Mouse (Mus musculus) C2C12 (cell line): ENCODE results near the gene Miga1. TPM values are rescaled to one million over a fixed set of nuclear protein-coding genes. Genes with fewer than 3 reads are reported as not detected.
A peak's percentile ranks its signal among the peaks of the same experiment; 100 is the strongest.

Experiments
- H3K27me3 ChIP-seq: one replicate; pipeline ENCODE4 v1.6.1; 2011; ENCODE audit not compliant: control insufficient read depth, insufficient read depth, insufficient read length
- H3K36me3 ChIP-seq: one replicate; pipeline ENCODE4 v1.6.1; 2011; ENCODE audit not compliant: control insufficient read depth, insufficient read depth
- H3K4me3 ChIP-seq: one replicate; pipeline ENCODE4 v1.5.1; 2011; ENCODE audit warnings: mild to moderate bottlenecking, control low read depth; ENCODE audit not compliant: poor library complexity, insufficient read depth, severe bottlenecking
- H3K79me2 ChIP-seq: one replicate; pipeline ENCODE4 v1.6.1; 2011; ENCODE audit not compliant: control insufficient read depth, insufficient read depth
- H3K79me3 ChIP-seq: one replicate; pipeline ENCODE4 v1.6.1; 2011; ENCODE audit warnings: low read depth, control low read depth
- H3ac ChIP-seq: one replicate; pipeline ENCODE3; 2011; ENCODE audit warnings: low read depth; ENCODE audit not compliant: control insufficient read depth, insufficient read length
- CEBPB ChIP-seq: IDR thresholded peaks from one replicate; pipeline ENCODE4 v1.6.1; 2011; ENCODE audit warnings: low read depth, mild to moderate bottlenecking, control low read depth, moderate library complexity
- CTCF ChIP-seq: IDR thresholded peaks from one replicate; pipeline ENCODE4 v1.5.1; 2011; ENCODE audit not compliant: control insufficient read depth, insufficient read depth, insufficient read length
- FOSL1 ChIP-seq: IDR thresholded peaks from one replicate; pipeline ENCODE4 v1.8.0; 2011; ENCODE audit warnings: mild to moderate bottlenecking, low read length; ENCODE audit not compliant: poor library complexity, insufficient read depth, severe bottlenecking
- MAX ChIP-seq: IDR thresholded peaks from one replicate; pipeline ENCODE4 v1.6.1; 2011; ENCODE audit warnings: mild to moderate bottlenecking, control low read depth
- MYOD1 ChIP-seq: IDR thresholded peaks from one replicate; pipeline ENCODE4 v1.6.1; 2011; ENCODE audit warnings: low read depth; ENCODE audit not compliant: control insufficient read depth, insufficient read length
- MYOG ChIP-seq: IDR thresholded peaks from one replicate; pipeline ENCODE4 v1.6.1; 2011; ENCODE audit not compliant: control insufficient read depth, insufficient read length; ENCODE audit errors: extremely low read depth
- USF1 ChIP-seq: IDR thresholded peaks from one replicate; pipeline ENCODE4 v1.6.1; 2011; ENCODE audit warnings: low read depth, mild to moderate bottlenecking, control low read depth, moderate library complexity
- polyA plus RNA-seq: library from polyadenylated mRNA; unstranded; fragments of >200 nt; fragmentation: generic; extraction: Trizol; gene quantifications from one replicate; pipeline ENCODE4 v1.2.1, GENCODE M21; 2012; ENCODE audit warnings: missing spikeins

Gene Miga1
- polyA plus RNA-seq, 1 experiment: 0.43 TPM

DNA sequence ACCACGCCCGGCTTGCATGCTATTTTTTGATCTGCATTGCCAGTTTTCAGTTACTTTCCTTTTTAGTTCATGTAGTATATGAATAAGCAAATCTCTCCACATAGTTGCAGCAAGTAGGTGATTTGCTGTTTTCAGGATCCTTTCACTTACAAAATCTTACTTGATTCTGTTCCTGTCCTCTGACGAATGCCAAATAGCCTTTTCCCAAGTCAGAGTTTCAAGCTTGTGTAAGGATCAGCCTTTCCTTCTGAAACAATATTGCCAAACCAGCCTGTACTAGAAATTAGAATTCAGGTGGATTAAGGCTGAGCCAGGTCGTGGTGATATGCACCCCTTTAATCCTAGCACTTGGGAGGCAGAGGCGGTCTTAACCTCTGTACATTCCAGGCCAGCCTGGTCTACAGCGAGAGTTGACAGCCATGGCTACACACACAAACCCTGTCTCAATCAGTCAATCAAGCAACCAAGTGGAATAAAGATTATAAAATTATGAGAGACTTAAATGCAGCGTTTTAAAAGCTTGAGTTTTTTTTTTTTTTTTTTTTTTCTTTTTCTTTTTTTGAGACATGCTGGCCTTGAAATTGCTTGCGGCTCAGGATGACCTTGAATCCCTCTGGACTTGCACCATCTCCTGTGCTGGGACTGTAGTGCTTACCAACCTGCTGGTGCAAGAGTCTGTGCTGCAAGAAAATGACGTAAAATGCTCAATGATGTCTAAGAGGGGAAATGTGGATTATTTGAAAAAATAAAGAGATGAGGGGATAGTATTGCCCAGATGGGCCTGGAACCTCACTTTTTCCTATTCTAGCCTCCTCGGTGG, 8.0 kb upstream of the Miga1 start:
- peaks cover 8% of the 10 kb centered on the region for H3K36me3 ChIP-seq
- no peaks in the 10 kb centered on the region for H3K27me3 ChIP-seq
- H3K4me3 ChIP-seq: no peak overlapping the region
- H3K79me3 ChIP-seq: peaks cover 52% of the 10 kb centered on the region
- peaks cover 68% of the 10 kb centered on the region for H3K79me2 ChIP-seq
- TF ChIP-seq MYOG: no peak
- no peak for TF ChIP-seq MAX
- no peak for TF ChIP-seq USF1
- TF ChIP-seq CTCF: no peak
- no peak for TF ChIP-seq MYOD1
- no peak for TF ChIP-seq FOSL1
- TF ChIP-seq CEBPB: no peak
- H3ac ChIP-seq: no peak overlapping the region

DNA sequence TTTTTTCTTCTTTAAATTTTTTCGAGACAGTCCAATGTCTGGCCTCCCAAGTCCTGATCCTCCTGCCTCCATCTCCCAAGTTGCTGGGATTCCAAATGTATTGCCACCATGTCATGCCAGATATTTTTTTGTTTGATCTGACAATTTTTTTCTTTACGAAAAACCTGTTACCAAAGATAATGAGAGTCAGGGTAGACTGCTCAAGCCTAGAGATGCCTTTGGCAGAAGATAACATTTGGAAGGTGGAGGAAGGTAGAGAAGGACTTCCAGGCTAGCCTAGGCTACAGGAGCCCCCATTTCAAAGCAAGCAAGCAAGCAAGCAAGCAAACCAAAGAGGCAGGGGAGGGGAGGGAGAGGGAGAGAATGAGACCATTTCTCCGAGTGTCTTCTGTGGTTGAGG, 7.0 kb upstream of the Miga1 start:
- H3K4me3 ChIP-seq: peak overlapping the region; percentile 75
- peaks cover 42% of the 10 kb centered on the region for H3K79me3 ChIP-seq
- peaks cover 8% of the 10 kb centered on the region for H3K36me3 ChIP-seq
- H3K27me3 ChIP-seq: no peaks in the 10 kb centered on the region
- peaks cover 58% of the 10 kb centered on the region for H3K79me2 ChIP-seq
- peak overlapping the region; percentile 45 for H3ac ChIP-seq
- no peak for TF ChIP-seq USF1
- no peak for TF ChIP-seq MYOG
- TF ChIP-seq MYOD1: no peak
- no peak for TF ChIP-seq CEBPB

DNA sequence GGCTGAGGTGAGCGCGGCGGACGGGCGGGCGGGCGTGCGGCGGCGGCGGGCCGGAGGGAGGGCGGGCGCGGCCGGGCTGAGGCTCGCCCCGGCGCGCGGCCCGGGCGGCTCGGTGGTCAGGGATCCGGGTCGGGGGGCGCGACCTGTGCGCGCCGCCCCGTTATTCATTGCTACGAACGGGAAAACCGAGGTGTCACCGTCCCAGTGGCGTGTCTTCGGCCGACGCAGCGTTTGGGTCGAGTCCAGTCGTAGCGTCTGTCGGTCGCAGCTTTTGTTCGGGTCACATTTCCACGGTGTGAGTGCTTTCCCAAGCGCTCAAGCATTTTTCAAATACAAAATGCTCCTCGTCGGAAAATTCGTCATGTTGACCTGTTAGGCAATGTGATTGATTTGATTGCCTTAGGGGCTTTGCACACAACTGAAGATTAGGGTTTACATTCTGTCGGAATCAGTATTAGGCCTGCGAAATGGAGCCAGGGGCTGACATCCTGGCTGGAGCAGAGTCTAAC, 6.5 kb upstream of the Miga1 start:
- Histone ChIP-seq H3K27me3 (no peaks in the 10 kb centered on the region), H3K79me2 (peaks cover 53% of the 10 kb centered on the region), H3K79me3 (peaks cover 37% of the 10 kb centered on the region), H3K36me3 (peaks cover 8% of the 10 kb centered on the region), H3ac (peak overlapping the region; percentile 88), H3K4me3 (peak overlapping the region; percentile 75)
- TF ChIP-seq MAX (no peak), USF1 (no peak), FOSL1 (no peak), MYOD1 (no peak), MYOG (no peak), CTCF (no peak), CEBPB (no peak)

DNA sequence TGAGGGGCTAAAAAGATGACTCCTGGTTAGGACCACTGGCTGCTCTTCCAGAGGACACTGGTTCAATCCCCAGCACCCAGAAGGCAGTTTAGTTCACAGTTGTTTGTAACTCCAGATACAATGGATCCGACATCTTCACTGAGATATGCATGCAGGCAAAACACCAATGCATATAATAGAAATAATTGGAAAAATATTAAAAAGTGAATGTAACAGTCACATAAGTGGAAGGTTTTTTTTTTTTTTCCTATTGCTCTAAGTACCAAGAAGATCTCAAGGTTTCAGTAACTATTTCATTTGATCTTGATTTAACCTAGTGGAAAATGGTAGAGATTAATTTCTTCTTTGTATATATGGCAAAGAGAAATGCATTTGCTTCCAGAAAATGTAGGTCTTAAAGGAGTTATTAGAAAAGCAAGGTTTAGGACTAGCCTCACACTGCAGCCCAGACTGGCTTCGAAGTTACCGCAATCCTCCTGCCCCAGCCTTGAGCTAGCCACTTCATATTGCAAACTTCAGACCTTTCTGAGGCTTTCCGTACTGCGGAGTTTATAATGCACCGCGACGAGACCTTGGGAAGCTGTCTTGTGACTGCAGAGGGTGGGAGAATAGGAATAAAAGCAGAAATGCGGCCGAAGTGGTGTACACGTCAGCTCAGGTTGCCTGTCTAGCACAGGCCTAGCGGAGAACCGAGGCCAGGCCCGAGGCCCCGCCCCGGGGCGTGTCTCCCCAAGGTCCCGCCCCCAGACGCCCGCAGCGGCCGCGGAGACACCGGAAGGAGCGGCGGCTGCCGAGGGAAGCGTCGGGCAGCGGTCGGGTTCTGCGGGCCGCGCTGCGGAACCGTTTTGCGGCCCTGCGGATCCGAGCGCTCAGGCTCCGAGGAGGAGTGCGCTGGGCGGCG, 5.8 kb upstream of the Miga1 start, which contains the start of gene Usp33:
Gene Usp33 (plus strand): TSS at position 747 of the 901 bp plus-strand sequence.
- H3ac ChIP-seq: peak within 1 kb of the TSS; percentile 88
- TF ChIP-seq CEBPB (no peak), USF1 (no peak), CTCF (no peak), MYOD1 (no peak), FOSL1 (no peak), MAX (no peak), MYOG (no peak)
- peaks cover 34% of the 10 kb centered on the region for H3K79me3 ChIP-seq
- peaks cover 8% of the 10 kb centered on the region for H3K36me3 ChIP-seq
- H3K27me3 ChIP-seq: no peaks in the 10 kb centered on the region
- H3K79me2 ChIP-seq: peaks cover 46% of the 10 kb centered on the region
- peak within 1 kb of the TSS; percentile 75 for H3K4me3 ChIP-seq

DNA sequence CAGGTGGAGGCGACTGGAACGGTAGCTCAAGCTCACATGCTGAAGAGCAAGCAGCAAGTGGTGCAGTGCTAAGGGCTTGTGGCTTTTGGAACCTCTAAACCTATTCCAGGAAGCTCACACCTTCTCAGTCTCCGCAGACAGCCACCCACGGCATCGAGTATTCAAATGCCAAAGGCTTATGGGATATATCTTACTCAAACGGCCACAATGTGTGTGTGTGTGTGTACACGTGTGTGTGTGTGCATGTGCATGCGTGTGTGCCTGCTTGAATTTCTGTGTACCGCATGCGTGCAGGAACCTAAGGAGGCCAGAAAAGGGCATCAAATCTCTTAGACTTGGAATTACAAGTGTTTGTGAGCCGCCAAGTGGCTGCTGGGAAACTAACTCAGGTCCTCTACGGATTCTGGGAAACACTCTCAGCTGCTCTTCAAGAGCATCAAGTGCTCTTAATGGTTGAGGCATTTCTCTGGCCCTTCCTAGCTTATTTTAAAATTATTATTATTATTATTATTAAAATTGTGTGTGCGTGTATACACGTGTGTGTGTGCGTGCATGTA, 2.8 kb upstream of the Miga1 start:
- H3K79me3 ChIP-seq: peaks cover 12% of the 10 kb centered on the region
- no peak overlapping the region for H3K4me3 ChIP-seq
- no peak for TF ChIP-seq MYOD1
- TF ChIP-seq MYOG: no peak
- no peak for TF ChIP-seq CEBPB
- no peak for TF ChIP-seq MAX
- TF ChIP-seq FOSL1: no peak
- no peak for TF ChIP-seq CTCF
- TF ChIP-seq USF1: no peak
- H3K36me3 ChIP-seq: peaks cover under 1% of the 10 kb centered on the region
- peaks cover 17% of the 10 kb centered on the region for H3K79me2 ChIP-seq
- no peaks in the 10 kb centered on the region for H3K27me3 ChIP-seq
- H3ac ChIP-seq: no peak overlapping the region
